Mouse (Mus musculus): ENCODE results near the gene Bdkrb1. TPM values are rescaled to one million over a fixed set of nuclear protein-coding genes. Genes with fewer than 3 reads are reported as not detected.

Bdkrb1 gene
- total RNA-seq, 2 experiments from 2014 or later, result not detected

DNA sequence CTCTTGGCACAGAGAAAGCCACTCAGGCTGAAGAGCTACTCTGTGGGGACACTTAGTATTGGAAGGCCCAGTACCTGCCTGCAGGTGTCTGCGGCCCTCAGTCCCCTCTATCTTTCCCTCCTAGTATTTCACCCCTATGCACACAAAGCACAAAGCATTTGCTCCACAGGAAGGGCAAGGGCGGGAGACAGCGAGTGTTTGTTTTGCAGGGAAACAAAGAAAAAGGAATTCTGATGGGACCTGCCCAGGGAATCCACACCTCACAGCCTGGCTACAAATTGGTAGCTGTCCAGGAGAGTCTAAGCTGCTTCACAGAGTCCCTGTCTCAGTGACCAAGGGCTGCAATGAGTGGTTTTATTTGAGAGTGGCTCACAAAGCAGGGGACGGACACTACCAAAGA is 9.4 kb upstream of the Bdkrb1 start:
- no peak for ATAC-seq (replicated peaks; ENCODE audit: low FRiP score, low TSS enrichment, poor library complexity, severe bottlenecking)

DNA sequence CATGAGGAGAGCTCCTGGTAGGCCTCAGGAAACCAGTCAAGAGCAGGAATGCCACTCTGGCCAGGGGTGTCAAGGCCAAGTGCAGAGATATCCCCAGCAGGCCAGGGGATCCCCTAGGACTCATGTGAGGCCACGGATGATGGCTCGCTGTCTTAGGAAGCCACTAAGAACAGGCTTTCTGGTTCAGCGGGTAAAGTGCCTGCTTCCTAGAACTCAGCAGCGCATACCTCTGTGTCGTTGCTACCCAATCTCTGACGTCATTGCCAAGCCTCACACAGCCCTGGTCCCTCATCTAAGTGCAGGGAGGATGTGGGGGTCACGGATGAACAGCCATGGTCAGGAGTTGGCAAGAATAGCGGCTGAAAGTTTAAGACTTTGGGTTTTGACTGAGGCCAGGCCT is 5.8 kb upstream of the Bdkrb1 start:
- no peak for ATAC-seq (replicated peaks; ENCODE audit: low FRiP score, low TSS enrichment, poor library complexity, severe bottlenecking)

GRCm38 (mm10) chr12:105598503-105598902 is 4.4 kb upstream of the Bdkrb1 start:
- ATAC-seq (replicated peaks; ENCODE audit: low FRiP score, low TSS enrichment, poor library complexity, severe bottlenecking), result no peak

DNA sequence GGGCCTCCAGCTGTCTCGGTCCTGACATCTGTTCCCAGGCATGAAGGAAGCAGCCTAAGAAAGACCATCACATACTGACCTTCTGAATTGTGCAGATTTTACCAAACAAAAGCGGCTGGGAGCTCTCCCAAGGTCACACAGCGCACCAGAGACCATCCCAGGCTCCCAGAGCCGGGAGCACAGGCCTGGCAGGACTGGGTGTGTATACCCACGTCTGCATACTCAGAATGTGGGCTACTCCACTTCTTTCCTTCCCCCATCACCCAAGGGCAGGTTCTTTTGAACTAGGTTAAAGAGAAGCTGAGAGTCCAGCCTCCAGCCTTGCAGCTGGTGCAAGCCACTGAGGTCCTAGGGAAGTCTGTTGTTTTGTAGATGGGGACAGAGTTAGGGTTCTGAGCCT is 3.8 kb upstream of the Bdkrb1 start:
- ATAC-seq (replicated peaks; ENCODE audit: low FRiP score, low TSS enrichment, poor library complexity, severe bottlenecking), result no peak

DNA sequence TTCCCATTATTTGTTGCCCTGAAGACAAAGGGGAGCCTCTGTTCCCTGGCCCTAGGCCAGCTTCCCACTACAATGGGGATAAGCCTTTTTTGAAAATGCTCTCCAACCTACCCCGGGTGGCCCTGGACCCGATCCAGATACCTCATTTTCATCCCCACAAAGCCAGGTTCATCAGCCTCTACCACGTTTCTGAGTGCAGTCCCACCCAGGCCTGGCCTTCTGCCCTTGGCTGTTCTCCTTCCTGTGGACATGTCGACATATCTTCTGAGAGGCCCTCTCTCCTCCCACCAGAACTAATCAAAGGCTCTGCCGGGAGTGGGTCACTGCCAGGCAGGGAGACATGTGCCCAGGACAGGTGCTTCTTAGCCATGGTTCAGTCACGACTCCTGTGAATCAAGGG is 1.3 kb upstream of the Bdkrb1 start:
- ATAC-seq (replicated peaks; ENCODE audit: low FRiP score, low TSS enrichment, poor library complexity, severe bottlenecking), result no peak

GRCm38 (mm10) chr12:105603904-105604303 is 1.0 kb downstream of the Bdkrb1 start:
- ATAC-seq (replicated peaks; ENCODE audit: low FRiP score, low TSS enrichment, poor library complexity, severe bottlenecking), result no peak

- no peak for ATAC-seq (replicated peaks; ENCODE audit: low FRiP score, low TSS enrichment, poor library complexity, severe bottlenecking)
Observed at GRCm38 (mm10) chr12:105605212-105605611, 2.3 kb downstream of the Bdkrb1 start.

DNA sequence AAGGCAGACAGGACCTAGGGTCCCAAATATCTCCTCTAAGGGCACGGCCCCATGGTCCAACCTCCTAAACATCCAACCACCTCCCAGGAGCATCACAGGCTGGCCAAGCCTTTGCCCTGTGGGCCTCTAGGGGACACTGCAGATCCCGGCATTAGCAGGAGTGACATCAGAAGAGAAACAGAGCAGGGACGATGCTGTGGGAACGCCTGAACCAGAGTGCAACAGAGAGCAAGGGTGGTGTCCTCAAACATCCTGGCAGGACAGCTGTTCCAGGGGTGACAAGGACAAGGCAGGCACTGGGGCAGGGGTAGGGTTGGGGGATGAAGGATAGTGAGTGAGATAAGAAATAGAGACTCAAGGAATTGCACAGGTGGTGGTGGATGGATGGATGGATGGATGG is 4.0 kb downstream of the Bdkrb1 start:
- no peak for ATAC-seq (replicated peaks; ENCODE audit: low FRiP score, low TSS enrichment, poor library complexity, severe bottlenecking)

DNA sequence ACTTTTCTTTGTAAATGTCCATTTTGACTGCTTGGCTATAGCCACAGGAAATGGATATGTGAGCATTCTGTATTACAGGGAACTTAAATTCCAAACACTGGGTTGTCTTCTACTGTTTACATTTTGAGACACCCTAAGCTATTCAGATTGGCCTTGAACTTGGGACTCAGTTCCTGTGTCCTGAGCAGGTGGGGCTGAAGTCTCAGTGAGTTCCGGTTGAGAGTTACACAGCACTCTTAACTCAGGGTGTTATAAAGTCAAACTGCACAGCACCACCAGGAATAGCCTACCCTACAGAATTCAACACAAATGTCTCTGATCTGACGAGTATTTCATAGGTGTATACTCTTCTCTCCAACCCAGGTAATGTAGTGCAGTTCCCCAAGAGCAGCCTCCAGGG is 8.2 kb downstream of the Bdkrb1 start:
- ATAC-seq (replicated peaks; ENCODE audit: low FRiP score, low TSS enrichment, poor library complexity, severe bottlenecking), result no peak

- ATAC-seq (replicated peaks; ENCODE audit: low FRiP score, low TSS enrichment, poor library complexity, severe bottlenecking), result 0 out of 2 replicates have a peak, but pooled peaks have one; percentile 39
Observed at GRCm38 (mm10) chr12:105611748-105612147, 8.9 kb downstream of the Bdkrb1 start.

DNA sequence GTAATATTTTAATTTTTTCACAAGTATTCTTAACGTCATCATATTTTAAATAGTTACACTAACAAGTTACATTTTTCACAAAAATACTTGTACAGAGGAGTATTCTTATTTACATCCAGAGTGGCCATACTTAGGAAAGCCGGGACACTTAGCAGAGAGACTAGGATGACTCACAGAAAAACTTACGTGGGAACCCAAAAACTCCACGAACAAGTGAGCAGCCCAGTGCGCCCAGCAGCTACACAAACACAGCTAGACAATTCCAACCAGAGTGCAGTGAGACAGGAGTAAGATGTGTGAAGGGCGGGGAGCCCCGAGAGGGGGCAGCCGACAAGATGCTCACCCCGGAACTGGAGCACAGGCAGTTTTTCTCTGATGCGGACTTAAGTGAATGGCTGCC is 10.7 kb downstream of the Bdkrb1 start:
- ATAC-seq (replicated peaks; ENCODE audit: low FRiP score, low TSS enrichment, poor library complexity, severe bottlenecking), result no peak

DNA sequence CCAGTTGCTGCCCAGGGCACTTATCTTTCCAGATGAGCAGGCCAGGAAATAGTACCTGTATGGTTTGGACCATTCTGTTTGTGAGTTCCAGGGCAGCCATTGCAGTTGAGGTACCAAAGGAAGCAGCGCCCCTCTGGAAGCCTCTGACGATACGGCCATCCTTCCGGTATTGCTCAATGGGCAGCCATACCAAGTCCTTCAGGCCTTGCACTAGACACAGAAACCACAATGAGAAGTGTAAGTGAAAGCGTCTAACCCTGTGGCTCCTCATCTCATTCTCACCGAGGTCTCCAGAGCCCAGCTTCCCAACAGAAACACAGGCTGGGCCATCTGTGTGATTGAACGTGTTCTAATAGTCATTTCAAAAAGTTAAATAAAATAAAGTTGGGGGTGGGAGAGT is 19.2 kb downstream of the Bdkrb1 start:
- ATAC-seq (replicated peaks; ENCODE audit: low FRiP score, low TSS enrichment, poor library complexity, severe bottlenecking), result no peak

GRCm38 (mm10) chr12:105622981-105623539 is 20.2 kb downstream of the Bdkrb1 start:
- ATAC-seq (replicated peaks; ENCODE audit: low FRiP score, low TSS enrichment, poor library complexity, severe bottlenecking), result no peak

GRCm38 (mm10) chr12:105625798-105626197 is 22.9 kb downstream of the Bdkrb1 start:
- ATAC-seq (replicated peaks; ENCODE audit: low FRiP score, low TSS enrichment, poor library complexity, severe bottlenecking), result no peak

GRCm38 (mm10) chr12:105634374-105635067 is 31.6 kb downstream of the Bdkrb1 start:
- no peak for ATAC-seq (replicated peaks; ENCODE audit: low FRiP score, low TSS enrichment, poor library complexity, severe bottlenecking)

GRCm38 (mm10) chr12:105636551-105636950 is 33.7 kb downstream of the Bdkrb1 start:
- ATAC-seq (replicated peaks; ENCODE audit: low FRiP score, low TSS enrichment, poor library complexity, severe bottlenecking), result no peak

GRCm38 (mm10) chr12:105637554-105637953 is 34.7 kb downstream of the Bdkrb1 start:
- no peak for ATAC-seq (replicated peaks; ENCODE audit: low FRiP score, low TSS enrichment, poor library complexity, severe bottlenecking)

GRCm38 (mm10) chr12:105642770-105643321 is 40.0 kb downstream of the Bdkrb1 start:
- ATAC-seq (replicated peaks; ENCODE audit: low FRiP score, low TSS enrichment, poor library complexity, severe bottlenecking), result no peak

Data from megakaryocyte-erythroid progenitor cell, adult 5-6 weeks (primary cell).